Mouse (Mus musculus): ENCODE measurements around the gene Ace3. TPM values are rescaled to one million over a fixed set of nuclear protein-coding genes. Genes with fewer than 3 reads are reported as not detected.
A peak's percentile ranks its signal among the peaks of the same experiment; 100 is the strongest.
"Not testable (repeated sequence)": the region's sequence is repeated elsewhere in the genome, so short reads cannot be mapped to it uniquely, and the experiment has no call there.

Ace3 gene
- total RNA-seq, 2 experiments from 2014 or later, result not detected

GRCm38 (mm10) chr11:105975636-105976035 is 18.8 kb upstream of the Ace3 start:
- intact Hi-C loops (cut with DNase I), result no loop called here
- no peak for DNase-seq

GRCm38 (mm10) chr11:105978232-105978631 is 16.2 kb upstream of the Ace3 start:
- intact Hi-C loops (cut with DNase I), result no loop called here
- no peak for DNase-seq

DNA sequence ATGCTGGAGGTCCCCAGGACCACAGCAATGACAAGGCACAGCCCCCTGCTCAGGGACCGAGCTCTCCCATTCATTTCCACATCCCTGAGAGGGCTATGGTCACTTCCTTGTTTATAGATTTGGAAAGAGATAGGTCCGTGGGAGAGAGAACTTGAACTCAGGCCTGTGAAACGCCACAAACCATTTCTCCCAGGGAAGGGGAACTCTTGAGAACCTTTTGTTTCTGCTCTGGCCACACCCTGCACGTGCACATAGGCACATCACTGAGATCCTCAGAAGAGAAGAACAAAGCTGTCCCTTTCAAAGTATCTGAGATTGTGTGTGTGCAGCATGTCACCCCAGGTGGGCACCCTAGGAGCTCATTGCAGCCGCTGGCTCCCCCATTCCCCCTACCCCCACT is 15.8 kb upstream of the Ace3 start:
- intact Hi-C loops (cut with DNase I), result no loop called here
- no peak for DNase-seq

DNA sequence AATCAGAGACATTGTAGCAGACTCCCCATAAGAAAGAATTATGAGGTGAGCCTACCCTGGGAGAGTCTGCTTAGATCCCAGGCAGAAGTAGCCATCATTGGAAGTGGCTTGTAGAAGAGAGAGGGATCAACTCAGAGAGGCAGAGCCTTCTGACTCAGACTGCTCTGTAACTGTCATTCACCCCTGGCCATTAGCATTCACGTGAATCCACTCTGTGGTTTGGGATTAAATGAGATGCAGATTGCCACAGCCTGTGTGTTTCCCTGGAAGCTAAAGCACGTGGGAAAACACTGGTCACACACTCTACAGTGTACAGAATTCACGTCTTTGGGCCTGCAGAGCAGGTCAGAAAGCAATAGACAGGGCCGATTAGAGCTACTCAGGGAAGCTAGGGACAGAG is 10.0 kb upstream of the Ace3 start:
- DNase-seq, result no peak
- intact Hi-C loops (cut with DNase I), result no loop called here

GRCm38 (mm10) chr11:105987446-105987845 is 7.0 kb upstream of the Ace3 start:
- DNase-seq, result no peak
- intact Hi-C loops (cut with DNase I), result no loop called here

DNA sequence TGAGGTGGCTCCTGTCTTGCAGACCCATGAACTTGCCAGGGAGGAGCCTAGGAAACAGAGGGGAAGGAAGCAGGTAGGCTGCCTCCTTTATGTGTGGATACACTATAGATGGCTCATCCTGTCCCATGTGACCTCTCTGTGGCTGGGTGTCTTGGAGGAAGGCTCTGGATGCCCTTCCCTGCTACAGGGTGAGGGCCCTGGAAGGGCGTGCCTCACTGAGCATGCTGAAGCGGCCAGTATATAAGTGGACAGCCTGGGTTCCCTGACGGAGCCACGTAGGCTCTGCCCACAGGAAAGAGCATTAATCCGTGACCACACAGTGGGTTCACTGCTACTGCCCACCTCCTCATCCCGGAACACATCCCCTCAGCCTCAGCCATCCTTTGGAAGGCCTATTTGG is 5.0 kb upstream of the Ace3 start:
- intact Hi-C loops (cut with DNase I), result no loop called here

GRCm38 (mm10) chr11:105990231-105990630 is 4.2 kb upstream of the Ace3 start:
- DNase-seq, result no peak
- intact Hi-C loops (cut with DNase I), result no loop called here

More for the DNA sequence above, 5.0 kb upstream of the Ace3 start:
- DNase-seq, result no peak

DNA sequence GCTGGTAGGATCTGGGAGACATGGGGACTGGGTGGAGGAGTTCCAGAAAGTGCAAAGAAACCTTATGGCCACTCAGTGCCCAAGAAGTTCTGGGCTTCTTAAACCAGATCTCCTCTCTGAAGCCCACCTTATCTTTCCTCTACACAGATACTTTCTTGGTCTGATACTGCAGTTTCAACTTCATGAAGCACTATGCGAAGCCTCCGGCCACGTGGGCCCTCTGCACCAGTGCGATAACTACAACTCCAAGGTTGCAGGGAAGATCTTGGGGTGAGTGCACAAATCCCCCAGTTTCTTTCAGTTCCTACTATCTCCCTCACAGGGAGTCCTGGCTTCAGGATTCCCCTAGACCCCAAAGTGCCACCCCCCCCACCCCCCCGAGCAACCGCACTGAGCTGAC is 5.6 kb downstream of the Ace3 start:
- intact Hi-C loops (cut with DNase I), result no loop called here

DNA sequence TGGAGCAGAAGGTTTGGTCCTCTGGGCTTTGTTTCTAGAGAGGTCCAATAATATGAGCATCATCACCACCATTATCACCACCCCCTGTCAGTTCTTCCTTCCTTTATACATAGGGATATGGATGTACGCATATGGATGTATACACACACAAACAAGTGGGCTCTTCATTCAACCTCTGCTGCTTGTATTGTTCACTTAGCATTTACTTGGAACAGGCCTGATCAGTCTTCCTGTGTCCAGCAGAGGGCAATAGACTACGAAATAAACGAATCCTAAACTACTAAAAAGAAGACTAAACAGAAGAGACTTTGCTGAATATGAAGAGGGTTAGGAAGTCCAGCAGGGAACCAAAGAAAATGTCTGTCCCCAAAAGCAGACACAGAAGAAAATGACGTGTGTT is 7.2 kb downstream of the Ace3 start:
- intact Hi-C loops (cut with DNase I), result no loop called here
- no peak for DNase-seq

More for the DNA sequence above, 5.6 kb downstream of the Ace3 start:
- DNase-seq, result no peak

DNA sequence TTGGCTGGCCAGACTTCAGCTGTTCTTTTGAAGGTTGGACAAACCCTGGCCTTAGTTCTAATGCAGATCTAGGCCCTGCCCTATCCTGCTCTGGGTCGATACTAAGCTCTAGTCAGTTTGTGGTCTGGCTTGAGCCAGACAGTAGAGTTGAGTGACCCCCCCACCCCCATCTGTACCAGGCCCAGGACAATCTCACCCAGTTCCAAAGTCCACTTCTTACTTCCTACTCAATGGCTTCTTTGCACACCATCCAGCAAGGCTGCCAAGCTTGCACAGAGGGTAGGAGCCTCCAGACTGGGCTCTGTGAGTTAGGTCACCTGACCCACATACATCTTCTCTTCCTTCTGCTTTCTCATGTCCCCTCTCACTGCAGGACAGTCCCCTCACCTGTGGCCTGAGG is 10.1 kb downstream of the Ace3 start:
- no peak for DNase-seq
- intact Hi-C loops (cut with DNase I), result no loop called here

GRCm38 (mm10) chr11:106005970-106006369 is 11.5 kb downstream of the Ace3 start:
- DNase-seq, result no peak
- intact Hi-C loops (cut with DNase I), result no loop called here

GRCm38 (mm10) chr11:106007821-106008220 is 13.3 kb downstream of the Ace3 start, which contains the start of gene Kcnh6:
TSS of gene Kcnh6 (plus strand) at chr11:106008124.
- intact Hi-C loops (cut with DNase I), result no loop called here
- peak; percentile 44 to 50 for DNase-seq

DNA sequence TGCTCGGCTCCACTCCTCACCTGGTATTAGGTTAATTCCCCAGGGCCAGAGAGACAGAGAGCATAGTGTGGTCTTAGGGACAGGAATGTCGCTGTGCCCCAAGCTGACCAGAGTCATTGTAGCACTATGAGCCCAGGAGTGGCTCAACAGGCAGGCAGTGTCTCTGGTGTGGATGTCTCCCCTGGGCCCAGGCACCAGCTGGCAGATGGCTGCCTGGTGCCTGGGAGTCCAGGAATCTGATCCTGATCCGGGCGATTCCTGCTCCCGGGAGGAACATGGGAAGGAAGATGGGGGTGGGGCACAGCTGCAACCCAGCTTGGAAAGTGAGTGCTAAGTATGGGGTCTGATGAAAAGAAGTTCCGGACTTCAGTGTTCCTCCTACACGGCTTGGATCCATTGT is 18.2 kb downstream of the Ace3 start:
- DNase-seq, result no peak
- intact Hi-C loops (cut with DNase I), result no loop called here

DNA sequence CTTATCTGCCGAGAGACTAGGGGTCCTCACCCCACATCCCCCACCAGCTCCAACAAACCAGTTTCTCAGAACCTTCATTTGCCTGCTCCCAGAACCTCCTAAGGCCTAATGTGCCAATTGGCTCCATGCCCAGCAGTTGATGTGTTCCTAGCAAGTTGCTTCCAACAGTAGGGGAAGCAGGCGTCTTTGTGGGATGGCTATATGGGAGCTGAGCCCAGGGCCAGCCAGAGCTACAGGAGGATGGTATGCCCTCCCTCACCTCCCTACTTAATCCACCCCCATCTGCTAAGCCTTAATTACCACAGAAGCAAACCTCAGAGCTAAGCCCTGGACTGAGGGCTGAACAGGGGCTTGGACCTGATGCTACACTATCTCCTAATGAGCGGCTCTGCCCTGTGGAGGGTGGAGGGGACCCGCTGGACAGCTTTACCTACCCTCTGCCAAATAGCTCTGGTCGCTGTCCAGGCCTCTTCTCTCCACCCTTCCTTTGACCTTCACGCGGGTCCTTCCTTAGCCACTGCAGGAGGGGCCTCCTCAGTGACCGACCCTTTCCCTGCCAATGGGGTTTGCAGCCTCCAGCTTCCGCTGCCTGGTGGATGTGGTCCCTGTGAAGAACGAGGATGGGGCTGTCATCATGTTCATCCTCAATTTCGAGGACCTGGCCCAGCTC is 19.2 kb downstream of the Ace3 start:
- peak in 1 of 2 experiments; percentile 24 for DNase-seq
- intact Hi-C loops (cut with DNase I), result no loop called here

DNA sequence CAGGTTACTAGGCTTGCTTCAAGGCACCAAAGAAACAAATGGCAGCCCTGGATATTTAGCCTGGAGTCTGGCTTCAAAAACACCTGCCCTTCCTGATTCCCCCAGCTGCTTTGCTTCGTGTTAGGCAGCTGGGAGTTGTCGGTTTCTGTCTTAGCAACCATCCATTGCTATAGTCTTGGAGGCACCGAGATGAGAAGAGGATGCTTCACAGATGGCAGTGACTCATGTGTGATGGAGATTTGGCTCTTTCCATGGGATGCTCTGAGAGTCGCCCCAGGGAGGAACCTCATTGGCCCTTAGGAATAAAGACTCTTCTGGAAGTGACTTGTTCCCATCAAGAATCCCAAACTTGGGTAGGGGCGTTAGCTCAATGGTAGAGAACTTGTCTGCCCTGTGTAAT is 22.0 kb downstream of the Ace3 start:
- intact Hi-C loops (cut with DNase I), result no loop called here

GRCm38 (mm10) chr11:106020051-106020763 is 25.7 kb downstream of the Ace3 start:
- intact Hi-C loops (cut with DNase I), result loop anchor here (10.0 kb wide), 1 partner anchor 685 kb away; no protein-coding TSS in a partner anchor
- no peak for DNase-seq

More for the DNA sequence above, 22.0 kb downstream of the Ace3 start:
- DNase-seq, result no peak

GRCm38 (mm10) chr11:106025774-106026173 is 31.3 kb downstream of the Ace3 start:
- no peak for DNase-seq
- intact Hi-C loops (cut with DNase I), result loop anchor here (2.0 to 10.0 kb wide), 2 partner anchors 99 to 691 kb away; no protein-coding TSS in a partner anchor

DNA sequence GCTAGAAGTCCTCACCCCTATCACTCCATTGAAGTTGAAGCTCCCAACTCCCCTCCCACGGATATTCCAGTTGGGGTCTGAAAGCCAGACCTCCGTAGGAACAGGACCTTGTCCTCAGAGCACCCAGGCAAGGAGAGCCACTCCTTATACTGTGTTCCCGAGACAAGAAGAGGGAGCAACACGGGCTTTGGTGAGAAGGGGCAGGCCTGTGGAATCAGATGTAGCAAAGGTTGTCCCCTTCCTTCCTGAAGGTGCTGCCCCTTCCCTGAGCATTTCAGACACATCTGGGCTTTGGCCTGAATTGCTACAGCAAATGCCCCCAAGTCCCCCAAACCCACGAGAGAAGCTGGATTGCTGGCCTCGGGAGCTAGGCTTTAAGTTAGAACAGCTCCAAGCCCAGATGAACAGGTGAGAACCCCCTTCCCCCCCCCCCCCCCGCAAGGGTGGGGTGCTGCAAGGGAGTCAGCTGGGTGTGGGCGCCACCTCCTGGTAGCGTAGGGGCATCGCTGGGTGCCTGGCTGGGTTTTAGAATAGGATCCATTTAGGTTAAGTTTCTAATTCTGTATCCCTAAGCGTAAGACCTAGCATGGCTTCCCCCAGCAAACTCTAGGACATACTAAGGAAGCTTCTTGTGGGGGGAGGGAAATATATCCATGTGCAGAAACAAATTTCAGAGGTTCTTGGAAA is 32.1 kb downstream of the Ace3 start:
- intact Hi-C loops (cut with DNase I), result loop anchor here (2.0 to 10.0 kb wide), 2 partner anchors 100 to 692 kb away; no protein-coding TSS in a partner anchor
- DNase-seq, result peak in 1 of 2 experiments; percentile 36

GRCm38 (mm10) chr11:106027607-106028006 is 33.1 kb downstream of the Ace3 start:
- intact Hi-C loops (cut with DNase I), result loop anchor here (2.0 to 10.0 kb wide), 2 partner anchors 101 to 693 kb away; no protein-coding TSS in a partner anchor

DNA sequence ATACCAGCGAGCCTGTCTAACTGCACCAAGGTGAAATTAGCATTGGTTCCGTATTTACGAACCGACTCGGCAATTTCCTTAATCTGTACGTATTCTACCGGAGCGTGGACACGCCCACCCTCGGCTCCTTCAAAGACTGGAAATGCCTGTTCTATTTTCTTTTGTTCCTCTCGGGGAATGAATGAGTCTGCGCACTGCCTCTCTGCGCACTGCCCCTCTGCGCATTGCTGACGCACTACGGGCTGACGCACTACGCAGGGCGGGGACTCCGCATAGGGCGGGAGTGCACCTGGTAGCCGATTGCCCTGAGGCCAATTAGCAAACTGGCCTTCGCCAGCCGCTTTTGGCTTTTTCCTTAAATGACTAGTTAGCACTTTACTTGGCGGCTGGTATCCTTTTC is 37.6 kb downstream of the Ace3 start:
- DNase-seq; intact Hi-C loops (cut with DNase I): not testable (repeated sequence)

More at GRCm38 (mm10) chr11:106027607-106028006, 33.1 kb downstream of the Ace3 start:
- DNase-seq, result no peak

GRCm38 (mm10) chr11:106033491-106033919 is 39.0 kb downstream of the Ace3 start:
- intact Hi-C loops (cut with DNase I), result no loop called here

More at GRCm38 (mm10) chr11:106033491-106033919, 39.0 kb downstream of the Ace3 start:
- DNase-seq, result no peak

Data from gastrocnemius, postnatal 36 days (tissue).